Comparison of ENCODE assay signal across 16 mouse cellular contexts in genomic region chr2:45071296-45071695, GRCm38 (mm10). TPM values are rescaled to one million over a fixed set of nuclear protein-coding genes. Genes with fewer than 3 reads are reported as not detected.
DNase-seq lines count a peak whose midpoint lies in the region; ATAC-seq lines count a peak whose summit lies in the region.
"Had no signal": no experiment of that assay in that cellular context is flagged by ENCODE, and none has a peak within 500 bp of the region (broad histone marks: within the 10 kb centered on the region; RNA-seq: fewer than 3 reads in every experiment).

No protein-coding gene starts in this region.

- no peaks in the 10 kb centered on the region for H3K27me3 ChIP-seq in forebrain, embryonic 11.5 days (ENCODE audit: control insufficient read depth, insufficient read depth, low read length)
- H3K27me3 ChIP-seq in forebrain, embryonic 16.5 days (replicated peaks; ENCODE audit: control insufficient read depth, insufficient read depth, low read length): no peaks in the 10 kb centered on the region
- no peaks in the 10 kb centered on the region for H3K27me3 ChIP-seq in intestine, embryonic 14.5 days (replicated peaks; ENCODE audit: control insufficient read depth, insufficient read depth, low read length)
- no peaks in the 10 kb centered on the region for H3K27me3 ChIP-seq in intestine, embryonic 16.5 days (replicated peaks; ENCODE audit: control insufficient read depth, insufficient read depth, low read length)
- no peaks in the 10 kb centered on the region for H3K27me3 ChIP-seq in lung, embryonic 15.5 days
- H3K27me3 ChIP-seq in limb, embryonic 13.5 days: no peaks in the 10 kb centered on the region
- H3K27me3 ChIP-seq: liver, embryonic 15.5 days had no signal

- no peak overlapping the region for H3K9ac ChIP-seq in forebrain, embryonic 11.5 days (ENCODE audit: low read length)
- no peak overlapping the region for H3K9ac ChIP-seq in forebrain, embryonic 16.5 days (replicated peaks; ENCODE audit: low read depth, low read length)
- H3K9ac ChIP-seq in intestine, embryonic 14.5 days (ENCODE audit: low read length): no peak overlapping the region
- no peak overlapping the region for H3K9ac ChIP-seq in intestine, embryonic 16.5 days (ENCODE audit: low read depth, low read length)
- no peak overlapping the region for H3K9ac ChIP-seq in lung, embryonic 15.5 days
- H3K9ac ChIP-seq in limb, embryonic 13.5 days: no peak overlapping the region
- H3K9ac ChIP-seq: liver, embryonic 15.5 days had no signal

- peaks cover 11% of the 10 kb centered on the region; the same call in 1 of the 2 replicates for H3K4me1 ChIP-seq in forebrain, embryonic 11.5 days (replicated peaks; ENCODE audit: control insufficient read depth, insufficient read depth, low read length)
- peaks cover 28% of the 10 kb centered on the region for H3K4me1 ChIP-seq in forebrain, embryonic 16.5 days (replicated peaks; ENCODE audit: control insufficient read depth, insufficient read depth, low read length)
- H3K4me1 ChIP-seq in intestine, embryonic 14.5 days (replicated peaks; ENCODE audit: control insufficient read depth, insufficient read depth, low read length): no peaks in the 10 kb centered on the region
- no peaks in the 10 kb centered on the region; the same call in 1 of the 2 replicates for H3K4me1 ChIP-seq in intestine, embryonic 16.5 days (ENCODE audit: control insufficient read depth, insufficient read depth, low read length)
- peaks cover 43% of the 10 kb centered on the region for H3K4me1 ChIP-seq in lung, embryonic 15.5 days
- peaks cover 40% of the 10 kb centered on the region for H3K4me1 ChIP-seq in limb, embryonic 13.5 days

- no peak for DNase-seq in forebrain, embryonic 11.5 days (ENCODE audit: low spot score)
- peak; percentile 35 for DNase-seq in intestine, embryonic 14.5 days (ENCODE audit: low spot score)
- no peak for DNase-seq in lung, postnatal 10 days
- DNase-seq in cerebellum, adult 11 months: no peak
- DNase-seq: adrenal gland, postnatal 25 days; cerebellum, postnatal 10 days; kidney, adult 8-10 months; layer of hippocampus, adult 9-11 months; right cerebral cortex, adult 18-20 months had no signal

- H3K36me3 ChIP-seq in forebrain, embryonic 11.5 days (ENCODE audit: control insufficient read depth, insufficient read depth, low read length): no peaks in the 10 kb centered on the region
- no peaks in the 10 kb centered on the region for H3K36me3 ChIP-seq in forebrain, embryonic 16.5 days (ENCODE audit: control insufficient read depth, insufficient read depth)
- no peaks in the 10 kb centered on the region for H3K36me3 ChIP-seq in intestine, embryonic 14.5 days (ENCODE audit: control insufficient read depth, insufficient read depth, low read length)
- H3K36me3 ChIP-seq in intestine, embryonic 16.5 days (ENCODE audit: control insufficient read depth, insufficient read depth, low read length): no peaks in the 10 kb centered on the region
- H3K36me3 ChIP-seq in lung, embryonic 15.5 days: peaks cover 5% of the 10 kb centered on the region; the same call in 1 of the 2 replicates
- H3K36me3 ChIP-seq in limb, embryonic 13.5 days: peaks cover 4% of the 10 kb centered on the region; the same call in 1 of the 2 replicates

- H3K4me3 ChIP-seq in forebrain, embryonic 11.5 days (ENCODE audit: low read depth, low read length): no peak overlapping the region
- H3K4me3 ChIP-seq in forebrain, embryonic 16.5 days (replicated peaks; ENCODE audit: low read length): no peak overlapping the region
- no peak overlapping the region for H3K4me3 ChIP-seq in intestine, embryonic 14.5 days (ENCODE audit: low read depth, low read length)
- no peak overlapping the region for H3K4me3 ChIP-seq in intestine, embryonic 16.5 days (ENCODE audit: low read length)
- no peak overlapping the region for H3K4me3 ChIP-seq in lung, embryonic 15.5 days
- H3K4me3 ChIP-seq in limb, embryonic 13.5 days: no peak overlapping the region
- H3K4me3 ChIP-seq: erythroblast, embryonic 14.5 days; liver, embryonic 15.5 days had no signal

- H3K27ac ChIP-seq in forebrain, embryonic 11.5 days (ENCODE audit: low read depth, low read length): peak overlapping the region; percentile 18; the same call in 1 of the 2 replicates
- H3K27ac ChIP-seq in forebrain, embryonic 16.5 days (ENCODE audit: low read length): no peak overlapping the region
- no peak overlapping the region for H3K27ac ChIP-seq in intestine, embryonic 14.5 days (ENCODE audit: low read depth)
- H3K27ac ChIP-seq in intestine, embryonic 16.5 days (ENCODE audit: low read length): no peak overlapping the region
- H3K27ac ChIP-seq in lung, embryonic 15.5 days: peak overlapping the region; percentile 73
- no peak overlapping the region for H3K27ac ChIP-seq in limb, embryonic 13.5 days
- H3K27ac ChIP-seq: liver, embryonic 15.5 days had no signal

- WGBS in forebrain, embryonic 11.5 days: 57% methylated on average over 5 of the region's 5 CpGs
- 32% methylated on average over 5 of the region's 5 CpGs for WGBS in forebrain, embryonic 16.5 days
- 78% methylated on average over 5 of the region's 5 CpGs for WGBS in intestine, embryonic 14.5 days
- 74% methylated on average over 5 of the region's 5 CpGs for WGBS in intestine, embryonic 16.5 days
- WGBS in lung, embryonic 15.5 days: 48% methylated on average over 5 of the region's 5 CpGs
- WGBS in limb, embryonic 13.5 days: 42% methylated on average over 5 of the region's 5 CpGs

- no peak overlapping the region for H3K4me2 ChIP-seq in forebrain, embryonic 11.5 days (ENCODE audit: low read depth, low read length, severe bottlenecking)
- no peak overlapping the region for H3K4me2 ChIP-seq in forebrain, embryonic 16.5 days (ENCODE audit: low read length)
- H3K4me2 ChIP-seq in intestine, embryonic 14.5 days (ENCODE audit: low read length): no peak overlapping the region
- no peak overlapping the region for H3K4me2 ChIP-seq in intestine, embryonic 16.5 days (ENCODE audit: low read depth, low read length)
- H3K4me2 ChIP-seq in lung, embryonic 15.5 days: no peak overlapping the region
- peak overlapping the region; percentile 14; the same call in 1 of the 2 replicates for H3K4me2 ChIP-seq in limb, embryonic 13.5 days (replicated peaks)
- H3K4me2 ChIP-seq: liver, embryonic 15.5 days had no signal

- no peaks in the 10 kb centered on the region for H3K9me3 ChIP-seq in forebrain, embryonic 11.5 days (ENCODE audit: control insufficient read depth, low read length)
- no peaks in the 10 kb centered on the region for H3K9me3 ChIP-seq in forebrain, embryonic 16.5 days (ENCODE audit: control insufficient read depth, low read length)
- H3K9me3 ChIP-seq in intestine, embryonic 14.5 days (ENCODE audit: control insufficient read depth, low read length): no peaks in the 10 kb centered on the region
- H3K9me3 ChIP-seq in intestine, embryonic 16.5 days (ENCODE audit: control insufficient read depth, low read length): no peaks in the 10 kb centered on the region
- no peaks in the 10 kb centered on the region for H3K9me3 ChIP-seq in lung, embryonic 15.5 days
- no peaks in the 10 kb centered on the region for H3K9me3 ChIP-seq in limb, embryonic 13.5 days
- H3K9me3 ChIP-seq: liver, embryonic 15.5 days had no signal

- ATAC-seq in forebrain, embryonic 11.5 days (replicated peaks; ENCODE audit: low FRiP score): no peak
- no peak for ATAC-seq in forebrain, embryonic 16.5 days
- ATAC-seq in intestine, embryonic 14.5 days (replicated peaks; ENCODE audit: low FRiP score, low TSS enrichment, low read depth): no peak
- no peak for ATAC-seq in intestine, embryonic 16.5 days
- ATAC-seq in lung, embryonic 15.5 days (ENCODE audit: borderline replicate concordance, extremely low read depth, low FRiP score, low TSS enrichment): no peak
- ATAC-seq in limb, embryonic 13.5 days (ENCODE audit: low FRiP score, low read depth): no peak
- ATAC-seq: hindbrain, embryonic 16.5 days had no signal

RNA-seq across cellular contexts. Expression of gene Zeb2, which starts 45.9 kb away (rescaled TPM):
- polyA plus RNA-seq in forebrain, embryonic 11.5 days (2014; fragmentation: Nextera tagmentation; extraction: Ambion mirVana): 45.6 and 50.0 TPM in 2 replicates
- polyA plus RNA-seq in forebrain, embryonic 16.5 days (2015; fragmentation: Nextera tagmentation; extraction: Ambion mirVana): 120 and 151 TPM in 2 replicates
- 44.5 and 49.2 TPM in 2 replicates for polyA plus RNA-seq in intestine, embryonic 14.5 days (2014; fragmentation: Nextera tagmentation; extraction: Ambion mirVana)
- polyA plus RNA-seq in intestine, embryonic 16.5 days (2015; fragmentation: Nextera tagmentation; extraction: Ambion mirVana): 26.9 and 30.9 TPM in 2 replicates
- polyA plus RNA-seq in lung, embryonic 15.5 days (2015; fragmentation: Nextera tagmentation; extraction: Ambion mirVana): 79.9 and 94.7 TPM in 2 replicates
- 29.9 and 31.8 TPM in 2 replicates for polyA plus RNA-seq in limb, embryonic 13.5 days (2015; fragmentation: Nextera tagmentation; extraction: Ambion mirVana)

Comparison
In these comparisons a context has a peak if more than half of its experiments do, and no peak if none do; other contexts are left out.
1. H3K27ac ChIP-seq: peak in forebrain, embryonic 11.5 days (single experiment) and lung, embryonic 15.5 days (single experiment); none in forebrain, embryonic 16.5 days (single experiment), intestine, embryonic 14.5 days (single experiment), intestine, embryonic 16.5 days (single experiment) and limb, embryonic 13.5 days (single experiment).